Mouse (Mus musculus) liver, postnatal 0 days (tissue): ENCODE measurements around the gene Dcakd. TPM values are rescaled to one million over a fixed set of nuclear protein-coding genes. Genes with fewer than 3 reads are reported as not detected.

ENCODE experiments used
- ATAC-seq: fragments of 200-750 bp; cut with Nextera tagmentation; 2 replicates; pipeline ENCODE4 v1.8.0; 2017; ENCODE audit warnings: mild to moderate bottlenecking, moderate library complexity
- DNase-seq: peaks from one replicate; pipeline ENCODE4 v3.0.0-alpha.2; 2016
- H3K27ac ChIP-seq: fragments of 300-500 bp; sonication (generic); 2 replicates; pipeline ENCODE4 v1.5.1; 2014; ENCODE audit warnings: antibody characterized with exemption, moderate library complexity, mild to moderate bottlenecking, low read depth
- H3K27me3 ChIP-seq: fragments of 300-500 bp; sonication (generic); 2 replicates; pipeline ENCODE4 v1.6.1; 2014; ENCODE audit warnings: low read length, control low read depth, mixed read lengths; ENCODE audit not compliant: insufficient read depth
- H3K36me3 ChIP-seq: fragments of 300-500 bp; sonication (generic); replicated peaks from 2 replicates; pipeline ENCODE4 v1.6.1; 2014; ENCODE audit warnings: mild to moderate bottlenecking, control low read depth, low read length, moderate library complexity, mixed read lengths; ENCODE audit not compliant: insufficient read depth
- H3K4me1 ChIP-seq: fragments of 300-500 bp; sonication (generic); 2 replicates; pipeline ENCODE4 v1.6.1; 2014; ENCODE audit warnings: antibody characterized with exemption, mild to moderate bottlenecking, control low read depth; ENCODE audit not compliant: insufficient read depth
- H3K4me2 ChIP-seq: fragments of 300-500 bp; sonication (generic); 2 replicates; pipeline ENCODE4 v1.6.1; 2014; ENCODE audit warnings: low read depth, mild to moderate bottlenecking, low read length, moderate library complexity, mixed read lengths
- H3K4me3 ChIP-seq: fragments of 300-500 bp; sonication (generic); 2 replicates; pipeline ENCODE4 v1.5.1; 2014; ENCODE audit warnings: low read depth, low read length
- H3K9ac ChIP-seq: fragments of 300-500 bp; sonication (generic); replicated peaks from 2 replicates; pipeline ENCODE4 v1.6.1; 2014; ENCODE audit warnings: mild to moderate bottlenecking, moderate library complexity
- H3K9me3 ChIP-seq: fragments of 300-500 bp; sonication (generic); 2 replicates; pipeline ENCODE4 v1.6.1; 2016; ENCODE audit warnings: mild to moderate bottlenecking, control low read depth, low read length, mixed read lengths
- CTCF ChIP-seq: sonication (generic); IDR thresholded peaks from 2 replicates; pipeline ENCODE4 v1.5.1; 2016; ENCODE audit warnings: antibody characterized with exemption, low read depth
- EP300 ChIP-seq: IDR thresholded peaks from 2 replicates; pipeline ENCODE4 v1.6.1; 2016; ENCODE audit warnings: antibody characterized with exemption, low read depth, mild to moderate bottlenecking
- WGBS: fragments of 180-500 bp; shearing (Covaris S2); extraction: QIAGEN DNeasy Blood & Tissue Kit; methylation state at CpG from one replicate; pipeline ENCODE4 v1.1.7; 2014; ENCODE audit not compliant: insufficient replicate concordance; 5-methylcytosine and 5-hydroxymethylcytosine counted together
- polyA plus RNA-seq: library from polyadenylated mRNA; unstranded; fragments of >200 nt; fragmentation: Nextera tagmentation; extraction: Ambion mirVana; gene quantifications from 2 replicates; pipeline ENCODE4 v1.2.1, GENCODE M21; 2015

Dcakd gene
- polyA plus RNA-seq, 1 experiment from 2014 or later = 32.5 TPM

GRCm38 (mm10) chr11:102998577-102999316 lies 29.4 kb downstream of the Dcakd start:
- ATAC-seq = peak; percentile 45
- Histone ChIP-seq H3K9me3 (no peaks in the 10 kb centered on the region), H3K4me1 (peaks cover 5% of the 10 kb centered on the region; the same call in 1 of the 2 replicates), H3K4me3 (no peak overlapping the region), H3K9ac (no peak overlapping the region), H3K27ac (no peak overlapping the region), H3K27me3 (no peaks in the 10 kb centered on the region), H3K36me3 (peaks cover 27% of the 10 kb centered on the region), H3K4me2 (no peak overlapping the region)
- WGBS = 28% methylated on average over 14 of the region's 14 CpGs
- TF ChIP-seq CTCF (no peak), EP300 (no peak)
- DNase-seq = no peak

GRCm38 (mm10) chr11:102998254-102998576 lies 29.9 kb downstream of the Dcakd start:
- ATAC-seq (no peak), DNase-seq (no peak)
- H3K27me3 ChIP-seq = no peaks in the 10 kb centered on the region
- H3K4me1 ChIP-seq = peaks cover 5% of the 10 kb centered on the region; the same call in 1 of the 2 replicates
- 58% methylated on average over 7 of the region's 7 CpGs for WGBS
- no peak overlapping the region for H3K4me3 ChIP-seq
- TF ChIP-seq CTCF (no peak), EP300 (no peak)
- H3K36me3 ChIP-seq = peaks cover 27% of the 10 kb centered on the region
- no peak overlapping the region for H3K4me2 ChIP-seq
- no peak overlapping the region for H3K9ac ChIP-seq
- no peaks in the 10 kb centered on the region for H3K9me3 ChIP-seq
- H3K27ac ChIP-seq = no peak overlapping the region

- no peak overlapping the region for H3K4me2 ChIP-seq
- no peak for TF ChIP-seq EP300
- no peak for TF ChIP-seq CTCF
- peaks cover 27% of the 10 kb centered on the region for H3K36me3 ChIP-seq
- ATAC-seq (no peak), DNase-seq (no peak)
- 91% methylated on average over 12 of the region's 12 CpGs for WGBS
- H3K9me3 ChIP-seq = no peaks in the 10 kb centered on the region
- peaks cover 3% of the 10 kb centered on the region for H3K27me3 ChIP-seq
- H3K9ac ChIP-seq = no peak overlapping the region
- no peak overlapping the region for H3K27ac ChIP-seq
- H3K4me1 ChIP-seq = peaks cover 5% of the 10 kb centered on the region; the same call in 1 of the 2 replicates
- no peak overlapping the region for H3K4me3 ChIP-seq
Measured at GRCm38 (mm10) chr11:102996991-102997770, 31.0 kb downstream of the Dcakd start.

GRCm38 (mm10) chr11:102996385-102996784 lies 31.7 kb downstream of the Dcakd start:
- DNase-seq (no peak), ATAC-seq (no peak)
- H3K36me3 ChIP-seq = peaks cover 27% of the 10 kb centered on the region
- H3K9ac ChIP-seq = no peak overlapping the region
- peaks cover 11% of the 10 kb centered on the region for H3K27me3 ChIP-seq
- no peak for TF ChIP-seq CTCF
- TF ChIP-seq EP300 = no peak
- no peak overlapping the region for H3K4me2 ChIP-seq
- H3K4me1 ChIP-seq = peaks cover 5% of the 10 kb centered on the region; the same call in 1 of the 2 replicates
- no peak overlapping the region for H3K4me3 ChIP-seq
- H3K27ac ChIP-seq = no peak overlapping the region
- no peaks in the 10 kb centered on the region for H3K9me3 ChIP-seq
- WGBS = 74% methylated on average over 7 of the region's 7 CpGs

GRCm38 (mm10) chr11:102994952-102995351 lies 33.2 kb downstream of the Dcakd start:
- TF ChIP-seq CTCF (no peak), EP300 (no peak)
- no peak overlapping the region for H3K27ac ChIP-seq
- H3K4me3 ChIP-seq = no peak overlapping the region
- ATAC-seq (no peak), DNase-seq (no peak)
- WGBS = 84% methylated on average over 18 of the region's 18 CpGs
- no peaks in the 10 kb centered on the region for H3K9me3 ChIP-seq
- no peak overlapping the region for H3K9ac ChIP-seq
- H3K4me2 ChIP-seq = no peak overlapping the region
- H3K27me3 ChIP-seq = peaks cover 24% of the 10 kb centered on the region
- H3K4me1 ChIP-seq = peaks cover 5% of the 10 kb centered on the region; the same call in 1 of the 2 replicates
- peaks cover 27% of the 10 kb centered on the region for H3K36me3 ChIP-seq

GRCm38 (mm10) chr11:102993420-102994029 lies 34.6 kb downstream of the Dcakd start:
- H3K27me3 ChIP-seq = peaks cover 39% of the 10 kb centered on the region
- no peaks in the 10 kb centered on the region for H3K9me3 ChIP-seq
- TF ChIP-seq CTCF (no peak), EP300 (no peak)
- peaks cover 18% of the 10 kb centered on the region; the same call in 1 of the 2 replicates for H3K36me3 ChIP-seq
- H3K9ac ChIP-seq = no peak overlapping the region
- DNase-seq (no peak), ATAC-seq (no peak)
- H3K4me3 ChIP-seq = no peak overlapping the region
- WGBS = 70% methylated on average over 17 of the region's 17 CpGs
- H3K27ac ChIP-seq = no peak overlapping the region
- H3K4me1 ChIP-seq = peaks cover 6% of the 10 kb centered on the region
- H3K4me2 ChIP-seq = no peak overlapping the region
